Mouse (Mus musculus): ENCODE data around the gene Veph1. TPM values are rescaled to one million over a fixed set of nuclear protein-coding genes. Genes with fewer than 3 reads are reported as not detected.

Veph1 gene
- total RNA-seq, 2 experiments from 2014 or later, result 1.3 to 2.8 TPM

- intact Hi-C loops (cut with DNase I), result no loop called here
- no peak for DNase-seq
Observed at GRCm38 (mm10) chr3:66040857-66041494, 255.7 kb downstream of the Veph1 start.

- no peak for DNase-seq
- intact Hi-C loops (cut with DNase I), result no loop called here
Observed at GRCm38 (mm10) chr3:66035226-66035625, 261.4 kb downstream of the Veph1 start.

GRCm38 (mm10) chr3:66033346-66033745 is 263.3 kb downstream of the Veph1 start:
- no peak for DNase-seq

GRCm38 (mm10) chr3:66025454-66025853 is 271.2 kb downstream of the Veph1 start:
- intact Hi-C loops (cut with DNase I), result no loop called here
- no peak for DNase-seq

More at GRCm38 (mm10) chr3:66033346-66033745, 263.3 kb downstream of the Veph1 start:
- intact Hi-C loops (cut with DNase I), result no loop called here

- intact Hi-C loops (cut with DNase I), result no loop called here
- DNase-seq, result no peak
Observed at GRCm38 (mm10) chr3:66024220-66024792, 272.3 kb downstream of the Veph1 start.

GRCm38 (mm10) chr3:66019171-66019570 is 277.5 kb downstream of the Veph1 start:
- intact Hi-C loops (cut with DNase I), result no loop called here
- DNase-seq, result no peak

GRCm38 (mm10) chr3:66007632-66008401 is 288.8 kb downstream of the Veph1 start:
- intact Hi-C loops (cut with DNase I), result no loop called here
- DNase-seq, result no peak

- no peak for DNase-seq
- intact Hi-C loops (cut with DNase I), result loop anchor here (5.0 kb wide), 1 partner anchor 232 kb away; no protein-coding TSS in a partner anchor
Observed at GRCm38 (mm10) chr3:66004989-66005388, 291.6 kb downstream of the Veph1 start.

- intact Hi-C loops (cut with DNase I), result loop anchor here (5.0 kb wide), 1 partner anchor 233 kb away; no protein-coding TSS in a partner anchor
- DNase-seq, result no peak
Observed at GRCm38 (mm10) chr3:66004220-66004951, 292.3 kb downstream of the Veph1 start.

Other genes starting within 250 kb of the Veph1 start
- gene Ptx3, start 76.9 kb downstream of the Veph1 start, total RNA-seq (2021), result 1 to 10 TPM; 6.0 to 7.7 TPM